Mouse (Mus musculus) adrenal gland, postnatal 10 days (tissue): ENCODE results near the gene Pm20d2. TPM values are rescaled to one million over a fixed set of nuclear protein-coding genes. Genes with fewer than 3 reads are reported as not detected.

Experiments
- total RNA-seq, 2 experiments: library from RNA; stranded (reverse); gene quantifications; 2 replicates each; pipeline ENCODE4 v1.2.3; 2021

The Pm20d2 gene
- total RNA-seq, 2 experiments from 2014 or later, result 31.3 to 46.6 TPM

Other genes with a start within 250 kb of the Pm20d2 start
- 1 to 10 TPM; 4.8 to 5.4 TPM for gene Ankrd6, start 238.9 kb downstream of the Pm20d2 start, total RNA-seq
- gene Rragd, start 206.7 kb downstream of the Pm20d2 start, total RNA-seq, result 10 to 100 TPM in 1 of 2 experiments, 1 to 10 TPM in 1; 7.4 to 11.0 TPM
- 10 to 100 TPM; 64.9 to 77.5 TPM for gene Ube2j1, start 158.3 kb downstream of the Pm20d2 start, total RNA-seq
- gene Gabrr2, start 126.7 kb downstream of the Pm20d2 start, total RNA-seq, result under 1 TPM; 0.39 to 0.45 TPM
- under 1 TPM in 1 of 2 experiments, not detected in 1; 0.15 TPM for gene Gabrr1, start 57.2 kb downstream of the Pm20d2 start, total RNA-seq
- gene Srsf12, start 19.3 kb upstream of the Pm20d2 start, total RNA-seq, result 1 to 10 TPM; 1.7 to 2.2 TPM
- 100 to 1,000 TPM; 173 to 217 TPM for gene Pnrc1, start 100.4 kb upstream of the Pm20d2 start, total RNA-seq
- gene Rngtt, start 120.6 kb upstream of the Pm20d2 start, total RNA-seq, result 10 to 100 TPM; 23.5 to 25.5 TPM